Mouse (Mus musculus): ENCODE data around the gene Atxn7l2. TPM values are rescaled to one million over a fixed set of nuclear protein-coding genes. Genes with fewer than 3 reads are reported as not detected.

Atxn7l2 gene
- polyA plus RNA-seq, 1 experiment, result 7.8 TPM

- Histone ChIP-seq H3K27me3 (replicated peaks) (peaks cover 77% of the 10 kb centered on the region), H3K36me3 (replicated peaks; ENCODE audit: low read length) (no peaks in the 10 kb centered on the region), H3K4me3 (replicated peaks) (peak within 1 kb of the TSS; percentile 87), H3K4me1 (peaks cover 11% of the 10 kb centered on the region), H3K9me3 (no peaks in the 10 kb centered on the region)
- no peak for TF ChIP-seq FLI1 (IDR thresholded peaks at IDR 0.05; ENCODE audit: low read length)
- no peak for TF ChIP-seq GATA1 (IDR thresholded peaks at IDR 0.05; ENCODE audit: borderline replicate concordance, low read length)
Observed at GRCm38 (mm10) chr3:108226558-108227350, 16.0 kb upstream of the Atxn7l2 start, which contains the start of gene Sypl2. TSS of gene Sypl2 (minus strand) at chr3:108226648.

DNA sequence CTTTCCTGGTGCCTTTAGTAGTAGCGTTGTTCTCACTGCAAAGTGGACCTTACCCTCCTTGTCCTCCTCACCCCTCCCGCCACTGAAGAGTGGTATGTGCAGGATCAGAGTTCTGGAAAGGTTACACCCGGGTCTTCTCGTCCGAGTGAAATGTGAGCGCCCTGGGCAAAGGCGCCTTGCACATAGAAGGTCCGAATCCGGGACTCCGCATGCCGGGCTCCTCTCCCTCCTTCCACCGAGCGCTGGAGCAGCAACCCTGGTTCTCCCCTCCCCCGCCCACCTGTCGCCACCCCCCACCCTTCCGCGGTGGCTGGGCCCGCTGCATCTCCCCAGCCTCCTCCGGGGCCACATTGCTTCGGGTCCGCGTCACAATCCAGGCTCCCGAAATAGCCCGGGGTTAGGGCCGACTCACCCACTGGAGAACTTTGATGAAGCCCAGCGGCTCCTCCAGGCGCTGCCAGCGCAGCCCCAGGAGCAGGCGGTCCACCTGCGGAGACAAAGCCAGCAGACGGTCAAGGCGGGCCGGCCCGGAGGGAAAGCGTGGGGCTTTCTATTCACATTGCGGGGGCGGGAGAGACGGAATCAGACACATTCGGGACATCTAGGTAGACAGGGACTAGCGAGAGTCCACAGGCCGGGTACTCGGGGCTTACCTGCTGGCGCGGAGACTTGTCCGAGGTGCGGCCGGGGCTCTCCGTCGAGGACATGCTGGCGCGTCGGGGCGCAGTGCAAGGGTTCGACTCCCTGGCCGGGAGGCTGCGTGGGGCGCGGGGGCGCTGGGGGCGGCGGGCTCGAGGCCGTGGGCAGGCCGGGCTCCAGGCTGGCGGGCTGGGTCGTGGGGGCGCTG is 15.2 kb upstream of the Atxn7l2 start:
- H3K36me3 ChIP-seq (replicated peaks; ENCODE audit: low read length), result no peaks in the 10 kb centered on the region
- H3K4me3 ChIP-seq (replicated peaks), result peak overlapping the region; percentile 87
- H3K9me3 ChIP-seq, result no peaks in the 10 kb centered on the region
- peaks cover 85% of the 10 kb centered on the region for H3K27me3 ChIP-seq (replicated peaks)
- no peak for TF ChIP-seq GATA1 (IDR thresholded peaks at IDR 0.05; ENCODE audit: borderline replicate concordance, low read length)
- TF ChIP-seq FLI1 (IDR thresholded peaks at IDR 0.05; ENCODE audit: low read length), result no peak
- H3K4me1 ChIP-seq, result peaks cover 11% of the 10 kb centered on the region

- TF ChIP-seq FLI1 (IDR thresholded peaks at IDR 0.05; ENCODE audit: low read length), result no peak
- no peak for TF ChIP-seq GATA1 (IDR thresholded peaks at IDR 0.05; ENCODE audit: borderline replicate concordance, low read length)
- Histone ChIP-seq H3K36me3 (replicated peaks; ENCODE audit: low read length) (no peaks in the 10 kb centered on the region), H3K4me1 (peaks cover 3% of the 10 kb centered on the region), H3K9me3 (peaks cover 2% of the 10 kb centered on the region; the same call in 1 of the 2 replicates), H3K27me3 (replicated peaks) (peaks cover 84% of the 10 kb centered on the region), H3K4me3 (replicated peaks) (no peak overlapping the region)
Observed at GRCm38 (mm10) chr3:108220661-108221060, 9.9 kb upstream of the Atxn7l2 start.

- H3K9me3 ChIP-seq, result no peaks in the 10 kb centered on the region
- peaks cover 13% of the 10 kb centered on the region for H3K4me1 ChIP-seq
- H3K27me3 ChIP-seq (replicated peaks), result peaks cover 53% of the 10 kb centered on the region
Observed at GRCm38 (mm10) chr3:108214734-108215133, 4.0 kb upstream of the Atxn7l2 start.

DNA sequence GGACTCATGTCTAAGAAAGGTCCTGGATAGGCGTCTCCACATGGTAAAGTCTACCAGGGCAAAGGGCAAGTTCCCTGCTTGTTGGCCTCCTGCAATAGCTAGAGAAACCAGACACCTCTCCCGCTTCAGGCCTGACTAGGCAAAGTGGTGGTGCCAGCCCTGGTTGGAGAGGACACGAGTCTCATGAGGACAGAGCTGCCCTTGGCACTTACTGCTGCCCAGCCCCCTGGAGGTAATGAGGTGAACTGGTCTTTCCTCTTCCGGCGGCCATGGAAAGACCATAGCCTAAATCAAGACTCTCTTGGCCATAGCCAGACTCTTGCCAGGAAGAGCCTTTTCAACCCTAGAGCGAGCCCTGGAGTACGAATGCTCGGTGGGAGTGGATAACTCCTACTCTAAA is 1.7 kb upstream of the Atxn7l2 start:
- H3K9me3 ChIP-seq, result no peaks in the 10 kb centered on the region
- no peak overlapping the region for H3K4me3 ChIP-seq (replicated peaks)
- peaks cover 33% of the 10 kb centered on the region for H3K27me3 ChIP-seq (replicated peaks)
- peaks cover 4% of the 10 kb centered on the region for H3K36me3 ChIP-seq (replicated peaks; ENCODE audit: low read length)
- TF ChIP-seq FLI1 (IDR thresholded peaks at IDR 0.05; ENCODE audit: low read length) (no peak), GATA1 (IDR thresholded peaks at IDR 0.05; ENCODE audit: borderline replicate concordance, low read length) (no peak)
- H3K4me1 ChIP-seq, result peaks cover 31% of the 10 kb centered on the region

More at GRCm38 (mm10) chr3:108214734-108215133, 4.0 kb upstream of the Atxn7l2 start:
- no peak overlapping the region for H3K4me3 ChIP-seq (replicated peaks)
- TF ChIP-seq GATA1 (IDR thresholded peaks at IDR 0.05; ENCODE audit: borderline replicate concordance, low read length) (no peak), FLI1 (IDR thresholded peaks at IDR 0.05; ENCODE audit: low read length) (no peak)
- H3K36me3 ChIP-seq (replicated peaks; ENCODE audit: low read length), result no peaks in the 10 kb centered on the region

DNA sequence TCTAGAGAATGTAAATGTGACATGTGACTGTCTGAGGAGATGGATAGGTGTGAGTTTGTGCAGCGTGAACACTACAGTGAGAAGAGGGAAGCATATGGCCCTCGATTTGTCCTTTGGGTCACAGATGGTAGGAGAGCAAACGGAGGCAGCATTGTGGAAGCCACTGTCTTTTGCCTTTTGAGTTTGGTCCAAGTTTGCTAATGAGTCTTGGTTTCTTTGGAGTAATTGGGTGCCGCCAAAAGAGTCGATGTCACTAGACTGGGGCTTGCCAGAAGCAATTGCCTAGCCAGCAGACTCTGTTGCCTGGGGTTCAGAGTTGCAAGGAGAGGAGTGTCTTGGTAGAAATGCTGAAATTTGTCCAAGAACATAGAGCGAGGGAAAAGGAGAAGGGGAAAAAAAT is 1.1 kb upstream of the Atxn7l2 start:
- peaks cover 32% of the 10 kb centered on the region for H3K27me3 ChIP-seq (replicated peaks)
- H3K9me3 ChIP-seq, result no peaks in the 10 kb centered on the region
- peaks cover 9% of the 10 kb centered on the region for H3K36me3 ChIP-seq (replicated peaks; ENCODE audit: low read length)
- TF ChIP-seq GATA1 (IDR thresholded peaks at IDR 0.05; ENCODE audit: borderline replicate concordance, low read length) (no peak), FLI1 (IDR thresholded peaks at IDR 0.05; ENCODE audit: low read length) (no peak)
- no peak overlapping the region for H3K4me3 ChIP-seq (replicated peaks)
- peaks cover 31% of the 10 kb centered on the region for H3K4me1 ChIP-seq

DNA sequence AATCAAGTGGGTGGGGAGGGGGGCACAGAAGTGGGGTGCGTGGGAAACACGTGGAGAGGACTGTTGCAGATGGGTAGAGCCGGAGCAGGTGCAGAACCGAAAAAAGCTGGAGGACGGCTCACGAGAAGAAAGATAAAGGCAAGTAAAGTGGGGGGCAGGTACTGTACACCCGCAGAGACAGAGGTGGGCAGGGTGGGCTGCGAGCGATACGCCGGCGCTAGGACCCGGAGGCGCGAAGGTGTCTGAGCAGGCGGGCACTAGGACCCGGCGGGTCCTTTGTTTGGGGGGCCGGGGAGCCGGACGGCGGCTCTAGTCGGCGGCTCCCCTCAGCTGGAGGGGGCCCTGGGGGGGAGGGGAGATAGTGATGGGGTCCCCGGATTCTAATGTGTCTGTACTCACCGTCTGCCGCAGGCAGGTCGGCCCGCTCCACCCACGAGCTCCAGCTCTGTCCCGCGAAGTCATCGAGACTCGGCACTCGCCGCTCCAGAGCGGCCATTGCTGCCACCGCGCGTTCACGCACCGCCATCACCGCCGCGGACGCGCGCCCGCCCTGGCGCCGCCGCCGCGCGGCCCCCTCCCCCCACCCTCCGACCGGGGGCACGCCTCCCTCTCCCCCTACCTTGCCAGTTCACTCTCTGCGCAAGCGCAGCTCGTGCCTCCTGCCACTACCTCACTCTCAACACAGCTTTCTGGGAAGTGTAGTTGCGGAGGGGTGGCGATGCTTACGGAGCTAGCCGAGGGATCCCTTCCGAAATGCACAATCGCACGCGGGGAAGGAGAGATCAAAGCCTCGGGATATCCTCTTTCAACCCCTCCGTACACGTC is 576 bp downstream of the Atxn7l2 start:
- TF ChIP-seq GATA1 (IDR thresholded peaks at IDR 0.05; ENCODE audit: borderline replicate concordance, low read length) (no peak), FLI1 (IDR thresholded peaks at IDR 0.05; ENCODE audit: low read length) (no peak)
- H3K4me3 ChIP-seq (replicated peaks), result peak overlapping the region; percentile 97
- H3K27me3 ChIP-seq (replicated peaks), result peaks cover 23% of the 10 kb centered on the region
- H3K4me1 ChIP-seq, result peaks cover 37% of the 10 kb centered on the region
- H3K9me3 ChIP-seq, result no peaks in the 10 kb centered on the region
- H3K36me3 ChIP-seq (replicated peaks; ENCODE audit: low read length), result peaks cover 26% of the 10 kb centered on the region

GRCm38 (mm10) chr3:108209536-108209935 is 1.2 kb downstream of the Atxn7l2 start:
- no peak for TF ChIP-seq GATA1 (IDR thresholded peaks at IDR 0.05; ENCODE audit: borderline replicate concordance, low read length)
- TF ChIP-seq FLI1 (IDR thresholded peaks at IDR 0.05; ENCODE audit: low read length), result no peak
- H3K4me1 ChIP-seq, result peaks cover 39% of the 10 kb centered on the region
- H3K9me3 ChIP-seq, result no peaks in the 10 kb centered on the region
- peaks cover 23% of the 10 kb centered on the region for H3K27me3 ChIP-seq (replicated peaks)
- H3K4me3 ChIP-seq (replicated peaks), result peak overlapping the region; percentile 97
- H3K36me3 ChIP-seq (replicated peaks; ENCODE audit: low read length), result peaks cover 32% of the 10 kb centered on the region

- TF ChIP-seq GATA1 (IDR thresholded peaks at IDR 0.05; ENCODE audit: borderline replicate concordance, low read length) (no peak), FLI1 (IDR thresholded peaks at IDR 0.05; ENCODE audit: low read length) (no peak)
Observed at GRCm38 (mm10) chr3:108209001-108209400, 1.7 kb downstream of the Atxn7l2 start.

More at GRCm38 (mm10) chr3:108209001-108209400, 1.7 kb downstream of the Atxn7l2 start:
- H3K36me3 ChIP-seq (replicated peaks; ENCODE audit: low read length), result peaks cover 35% of the 10 kb centered on the region
- peaks cover 40% of the 10 kb centered on the region for H3K4me1 ChIP-seq
- H3K27me3 ChIP-seq (replicated peaks), result peaks cover 18% of the 10 kb centered on the region
- H3K9me3 ChIP-seq, result no peaks in the 10 kb centered on the region
- H3K4me3 ChIP-seq (replicated peaks), result no peak overlapping the region
